Mouse (Mus musculus) kidney, embryonic 16.5 days (tissue): Measurements from ENCODE around the gene Atg16l2. TPM values are rescaled to one million over a fixed set of nuclear protein-coding genes. Genes with fewer than 3 reads are reported as not detected.
A peak's percentile ranks its signal among the peaks of the same experiment; 100 is the strongest.

Source experiments
- ATAC-seq: fragments of 200-750 bp; cut with Nextera tagmentation; 2 replicates; pipeline ENCODE4 v1.8.0; 2017; ENCODE audit warnings: moderate TSS enrichment; ENCODE audit not compliant: low FRiP score, low TSS enrichment
- H3K27ac ChIP-seq: fragments of 300-500 bp; sonication (generic); 2 replicates; pipeline ENCODE4 v1.5.1; 2014; ENCODE audit warnings: low read length
- H3K27me3 ChIP-seq: fragments of 300-500 bp; sonication (generic); 2 replicates; pipeline ENCODE4 v1.6.1; 2014; ENCODE audit warnings: low read length, control low read depth, mixed read lengths; ENCODE audit not compliant: insufficient read depth
- H3K36me3 ChIP-seq: fragments of 300-500 bp; sonication (generic); 2 replicates; pipeline ENCODE4 v1.6.1; 2014; ENCODE audit warnings: low read length, control low read depth, mixed read lengths; ENCODE audit not compliant: insufficient read depth
- H3K4me1 ChIP-seq: fragments of 300-500 bp; sonication (generic); 2 replicates; pipeline ENCODE4 v1.6.1; 2014; ENCODE audit warnings: low read length, control low read depth, mixed read lengths; ENCODE audit not compliant: insufficient read depth
- H3K4me2 ChIP-seq: fragments of 300-500 bp; sonication (generic); replicated peaks from 2 replicates; pipeline ENCODE4 v1.6.1; 2014; ENCODE audit warnings: low read depth, low read length
- H3K4me3 ChIP-seq: fragments of 300-500 bp; sonication (generic); 2 replicates; pipeline ENCODE4 v1.5.1; 2014; ENCODE audit warnings: mild to moderate bottlenecking, low read length
- H3K9ac ChIP-seq: fragments of 300-500 bp; sonication (generic); replicated peaks from 2 replicates; pipeline ENCODE4 v1.6.1; 2014; ENCODE audit warnings: low read length
- H3K9me3 ChIP-seq: fragments of 300-500 bp; sonication (generic); 2 replicates; pipeline ENCODE4 v1.6.1; 2016; ENCODE audit warnings: low read length, control low read depth
- WGBS: fragments of 180-500 bp; shearing (Covaris S2); extraction: QIAGEN DNeasy Blood & Tissue Kit; methylation state at CpG from one replicate; pipeline ENCODE4 v1.1.7; 2014; 5-methylcytosine and 5-hydroxymethylcytosine counted together
- polyA plus RNA-seq: library from polyadenylated mRNA; unstranded; fragments of >200 nt; fragmentation: Nextera tagmentation; extraction: Ambion mirVana; gene quantifications from 2 replicates; pipeline ENCODE4 v1.2.1, GENCODE M21; 2015

Atg16l2 gene
- polyA plus RNA-seq, 1 experiment from 2014 or later = 23.7 TPM

GRCm38 (mm10) chr7:101324142-101324962, 22.3 kb upstream of the Atg16l2 start:
- Histone ChIP-seq H3K36me3 (no peaks in the 10 kb centered on the region), H3K4me3 (no peak overlapping the region), H3K4me1 (peaks cover 42% of the 10 kb centered on the region), H3K27me3 (no peaks in the 10 kb centered on the region), H3K27ac (no peak overlapping the region), H3K9me3 (no peaks in the 10 kb centered on the region), H3K9ac (peak overlapping the region; percentile 15; the same call in 1 of the 2 replicates), H3K4me2 (no peak overlapping the region)
- WGBS = 43% methylated on average over 6 of the region's 6 CpGs
- ATAC-seq = no peak

- WGBS = 40% methylated on average over 4 of the region's 4 CpGs
These were observed 21.1 kb upstream of the Atg16l2 start for GRCm38 (mm10) chr7:101323141-101323594.

GRCm38 (mm10) chr7:101321218-101321827, 19.3 kb upstream of the Atg16l2 start:
- Histone ChIP-seq H3K27me3 (no peaks in the 10 kb centered on the region), H3K4me1 (peaks cover 36% of the 10 kb centered on the region), H3K36me3 (no peaks in the 10 kb centered on the region), H3K4me2 (peak overlapping the region; percentile 95), H3K9me3 (no peaks in the 10 kb centered on the region), H3K9ac (peak overlapping the region; percentile 72), H3K4me3 (peak overlapping the region; percentile 63), H3K27ac (peak overlapping the region; percentile 82)
- under 1% methylated on average over 53 of the region's 61 CpGs for WGBS
- peak; percentile 76 for ATAC-seq

More at GRCm38 (mm10) chr7:101323141-101323594, 21.1 kb upstream of the Atg16l2 start:
- Histone ChIP-seq H3K9ac (no peak overlapping the region; the same call in 1 of the 2 replicates), H3K27ac (0 out of 2 replicates have a peak overlapping the region, but pooled peaks have one; percentile 1), H3K4me3 (peak overlapping the region; percentile 63), H3K9me3 (no peaks in the 10 kb centered on the region), H3K36me3 (no peaks in the 10 kb centered on the region), H3K4me2 (peak overlapping the region; percentile 95), H3K4me1 (peaks cover 39% of the 10 kb centered on the region), H3K27me3 (no peaks in the 10 kb centered on the region)
- ATAC-seq = peak; percentile 20; the same call in 1 of the 2 replicates

GRCm38 (mm10) chr7:101320399-101321217, 18.6 kb upstream of the Atg16l2 start:
- Histone ChIP-seq H3K4me1 (peaks cover 36% of the 10 kb centered on the region), H3K4me3 (peak overlapping the region; percentile 63), H3K27ac (peak overlapping the region; percentile 82), H3K4me2 (peak overlapping the region; percentile 95), H3K27me3 (no peaks in the 10 kb centered on the region), H3K9me3 (no peaks in the 10 kb centered on the region), H3K36me3 (no peaks in the 10 kb centered on the region), H3K9ac (peak overlapping the region; percentile 72)
- peak; percentile 78 for ATAC-seq
- WGBS = 3% methylated on average over 20 of the region's 37 CpGs

- H3K9ac ChIP-seq = no peak overlapping the region
- no peak overlapping the region for H3K4me3 ChIP-seq
- no peak for ATAC-seq
- H3K9me3 ChIP-seq = no peaks in the 10 kb centered on the region
- 89% methylated on average over 1 of the region's 1 CpGs for WGBS
- no peaks in the 10 kb centered on the region for H3K27me3 ChIP-seq
- H3K4me1 ChIP-seq = peaks cover 36% of the 10 kb centered on the region
- no peaks in the 10 kb centered on the region for H3K36me3 ChIP-seq
- H3K27ac ChIP-seq = no peak overlapping the region
- no peak overlapping the region for H3K4me2 ChIP-seq
These were observed 17.7 kb upstream of the Atg16l2 start for GRCm38 (mm10) chr7:101319796-101320195.

GRCm38 (mm10) chr7:101318848-101319247, 16.8 kb upstream of the Atg16l2 start:
- Histone ChIP-seq H3K4me2 (no peak overlapping the region), H3K4me1 (peaks cover 27% of the 10 kb centered on the region), H3K4me3 (no peak overlapping the region), H3K27me3 (no peaks in the 10 kb centered on the region), H3K9me3 (no peaks in the 10 kb centered on the region), H3K9ac (no peak overlapping the region), H3K36me3 (no peaks in the 10 kb centered on the region), H3K27ac (no peak overlapping the region)
- WGBS = 67% methylated on average over 4 of the region's 4 CpGs
- no peak for ATAC-seq

GRCm38 (mm10) chr7:101317014-101317413, 15.0 kb upstream of the Atg16l2 start, which contains the start of gene Stard10:
Stard10 (plus strand) TSS chr7:101317086.
- H3K27me3 ChIP-seq = no peaks in the 10 kb centered on the region
- H3K36me3 ChIP-seq = no peaks in the 10 kb centered on the region
- peaks cover 14% of the 10 kb centered on the region for H3K4me1 ChIP-seq
- no peaks in the 10 kb centered on the region for H3K9me3 ChIP-seq
- ATAC-seq = no peak
- no peak within 1 kb of the TSS for H3K9ac ChIP-seq
- H3K4me2 ChIP-seq = no peak within 1 kb of the TSS
- 70% methylated on average over 3 of the region's 3 CpGs for WGBS
- H3K27ac ChIP-seq = no peak within 1 kb of the TSS
- no peak within 1 kb of the TSS for H3K4me3 ChIP-seq

GRCm38 (mm10) chr7:101316591-101317001, 14.5 kb upstream of the Atg16l2 start:
- 67% methylated on average over 6 of the region's 6 CpGs for whole genome bisulfite sequencing
- no peak for ATAC-seq

GRCm38 (mm10) chr7:101315699-101316098, 13.6 kb upstream of the Atg16l2 start:
- Histone ChIP-seq H3K27me3 (no peaks in the 10 kb centered on the region), H3K4me3 (no peak overlapping the region), H3K27ac (no peak overlapping the region), H3K4me1 (peaks cover 11% of the 10 kb centered on the region), H3K36me3 (no peaks in the 10 kb centered on the region), H3K9ac (no peak overlapping the region), H3K9me3 (no peaks in the 10 kb centered on the region), H3K4me2 (no peak overlapping the region)
- no peak for ATAC-seq

More at GRCm38 (mm10) chr7:101316591-101317001, 14.5 kb upstream of the Atg16l2 start:
- Histone ChIP-seq H3K4me3 (no peak overlapping the region), H3K36me3 (no peaks in the 10 kb centered on the region), H3K9ac (no peak overlapping the region), H3K4me2 (no peak overlapping the region), H3K27ac (no peak overlapping the region), H3K9me3 (no peaks in the 10 kb centered on the region), H3K4me1 (peaks cover 10% of the 10 kb centered on the region), H3K27me3 (no peaks in the 10 kb centered on the region)
